Mouse (Mus musculus) forebrain, postnatal 0 days (tissue): ENCODE results near the gene Lif. TPM values are rescaled to one million over a fixed set of nuclear protein-coding genes. Genes with fewer than 3 reads are reported as not detected.

Experiments
- ATAC-seq: fragments of 200-750 bp; cut with Nextera tagmentation; 2 replicates; pipeline ENCODE4 v1.8.0; 2017; ENCODE audit warnings: mild to moderate bottlenecking, moderate library complexity
- DNase-seq: peaks from one replicate; pipeline ENCODE4 v3.0.0-alpha.2; 2015
- H3K27ac ChIP-seq: fragments of 300-500 bp; sonication (generic); 2 replicates; pipeline ENCODE4 v1.5.1; 2014; ENCODE audit warnings: low read depth, mild to moderate bottlenecking, antibody characterized with exemption, low read length, moderate library complexity, mixed read lengths
- H3K27me3 ChIP-seq: fragments of 300-500 bp; sonication (generic); 2 replicates; pipeline ENCODE4 v1.6.1; 2014; ENCODE audit warnings: mild to moderate bottlenecking, low read length, mixed read lengths; ENCODE audit not compliant: insufficient read depth
- H3K36me3 ChIP-seq: fragments of 300-500 bp; sonication (generic); 2 replicates; pipeline ENCODE4 v1.6.1; 2014; ENCODE audit warnings: mild to moderate bottlenecking, moderate library complexity; ENCODE audit not compliant: insufficient read depth
- H3K4me1 ChIP-seq: fragments of 300-500 bp; sonication (generic); 2 replicates; pipeline ENCODE4 v1.6.1; 2014; ENCODE audit warnings: antibody characterized with exemption; ENCODE audit not compliant: insufficient read depth
- H3K4me2 ChIP-seq: fragments of 300-500 bp; sonication (generic); 2 replicates; pipeline ENCODE4 v1.6.1; 2014; ENCODE audit warnings: low read depth, mild to moderate bottlenecking, moderate library complexity
- H3K4me3 ChIP-seq: fragments of 300-500 bp; sonication (generic); 2 replicates; pipeline ENCODE4 v1.5.1; 2014; ENCODE audit warnings: low read depth, low read length, mixed read lengths
- H3K9ac ChIP-seq: fragments of 300-500 bp; sonication (generic); 2 replicates; pipeline ENCODE4 v1.6.1; 2014; ENCODE audit warnings: mild to moderate bottlenecking
- H3K9me3 ChIP-seq: fragments of 300-500 bp; sonication (generic); 2 replicates; pipeline ENCODE4 v1.6.1; 2016; ENCODE audit warnings: low read length
- CTCF ChIP-seq: sonication (generic); IDR thresholded peaks from 2 replicates; pipeline ENCODE4 v1.5.1; 2016; ENCODE audit warnings: antibody characterized with exemption, control low read depth, low read depth
- WGBS: fragments of 180-500 bp; shearing (Covaris S2); extraction: QIAGEN DNeasy Blood & Tissue Kit; methylation state at CpG from one replicate; pipeline ENCODE4 v1.1.7; 2014; 5-methylcytosine and 5-hydroxymethylcytosine counted together
- polyA plus RNA-seq: library from polyadenylated mRNA; unstranded; fragments of >200 nt; fragmentation: Nextera tagmentation; extraction: Ambion mirVana; gene quantifications from 2 replicates; pipeline ENCODE4 v1.2.1, GENCODE M21; 2015
- total RNA-seq: library from RNA; depleted of rRNA; stranded (reverse); fragments of >200 nt; gene quantifications from 2 replicates; pipeline ENCODE4 v1.2.3, GENCODE M21; 2014

Lif gene
- total and polyA plus RNA-seq, 2 experiments from 2014 or later, result 0.22 to 0.43 TPM

GRCm38 (mm10) chr11:4238167-4238566 is 19.2 kb upstream of the Lif start:
- no peak overlapping the region for H3K9ac ChIP-seq
- ATAC-seq (no peak), DNase-seq (no peak)
- no peaks in the 10 kb centered on the region for H3K4me1 ChIP-seq
- H3K9me3 ChIP-seq, result no peaks in the 10 kb centered on the region
- no peak overlapping the region for H3K4me2 ChIP-seq
- H3K4me3 ChIP-seq, result no peak overlapping the region
- 92% methylated on average over 6 of the region's 6 CpGs for WGBS
- TF ChIP-seq CTCF, result no peak
- no peak overlapping the region for H3K27ac ChIP-seq
- H3K27me3 ChIP-seq, result no peaks in the 10 kb centered on the region
- no peaks in the 10 kb centered on the region for H3K36me3 ChIP-seq

- WGBS, result 94% methylated on average over 23 of the region's 23 CpGs
- Histone ChIP-seq H3K9me3 (no peaks in the 10 kb centered on the region), H3K36me3 (no peaks in the 10 kb centered on the region), H3K4me3 (no peak overlapping the region), H3K27ac (no peak overlapping the region), H3K27me3 (no peaks in the 10 kb centered on the region), H3K4me1 (no peaks in the 10 kb centered on the region), H3K9ac (no peak overlapping the region), H3K4me2 (no peak overlapping the region)
- no peak for DNase-seq
- TF ChIP-seq CTCF, result no peak
- no peak for ATAC-seq
Measured at GRCm38 (mm10) chr11:4239691-4240090, 17.7 kb upstream of the Lif start.

GRCm38 (mm10) chr11:4240151-4240550 is 17.2 kb upstream of the Lif start:
- Histone ChIP-seq H3K36me3 (no peaks in the 10 kb centered on the region), H3K9me3 (no peaks in the 10 kb centered on the region), H3K4me1 (no peaks in the 10 kb centered on the region), H3K27me3 (no peaks in the 10 kb centered on the region), H3K4me2 (no peak overlapping the region), H3K9ac (no peak overlapping the region), H3K4me3 (no peak overlapping the region), H3K27ac (no peak overlapping the region)
- DNase-seq (no peak), ATAC-seq (no peak)
- TF ChIP-seq CTCF, result no peak
- WGBS, result 82% methylated on average over 7 of the region's 7 CpGs

GRCm38 (mm10) chr11:4241180-4241579 is 16.2 kb upstream of the Lif start:
- H3K4me3 ChIP-seq, result no peak overlapping the region
- ATAC-seq (no peak), DNase-seq (no peak)
- WGBS, result 77% methylated on average over 4 of the region's 4 CpGs
- no peaks in the 10 kb centered on the region for H3K27me3 ChIP-seq
- no peak overlapping the region for H3K4me2 ChIP-seq
- no peaks in the 10 kb centered on the region for H3K4me1 ChIP-seq
- no peak for TF ChIP-seq CTCF
- H3K9me3 ChIP-seq, result no peaks in the 10 kb centered on the region
- H3K36me3 ChIP-seq, result no peaks in the 10 kb centered on the region
- no peak overlapping the region for H3K9ac ChIP-seq
- no peak overlapping the region for H3K27ac ChIP-seq

- Histone ChIP-seq H3K4me3 (no peak overlapping the region), H3K4me1 (no peaks in the 10 kb centered on the region), H3K9ac (no peak overlapping the region), H3K36me3 (no peaks in the 10 kb centered on the region), H3K9me3 (no peaks in the 10 kb centered on the region), H3K4me2 (no peak overlapping the region), H3K27me3 (no peaks in the 10 kb centered on the region), H3K27ac (no peak overlapping the region)
- TF ChIP-seq CTCF, result no peak
- WGBS, result 74% methylated on average over 6 of the region's 6 CpGs
- no peak for ATAC-seq
- no peak for DNase-seq
Measured at GRCm38 (mm10) chr11:4246126-4246525, 11.2 kb upstream of the Lif start.

GRCm38 (mm10) chr11:4246623-4247022 is 10.7 kb upstream of the Lif start:
- Histone ChIP-seq H3K36me3 (no peaks in the 10 kb centered on the region), H3K27me3 (no peaks in the 10 kb centered on the region), H3K4me3 (no peak overlapping the region), H3K9me3 (no peaks in the 10 kb centered on the region), H3K27ac (no peak overlapping the region), H3K9ac (no peak overlapping the region), H3K4me2 (no peak overlapping the region), H3K4me1 (no peaks in the 10 kb centered on the region)
- 78% methylated on average over 4 of the region's 4 CpGs for WGBS
- DNase-seq (no peak), ATAC-seq (no peak)
- TF ChIP-seq CTCF, result no peak

GRCm38 (mm10) chr11:4247201-4247959 is 10.0 kb upstream of the Lif start:
- no peaks in the 10 kb centered on the region for H3K27me3 ChIP-seq
- no peak overlapping the region for H3K4me3 ChIP-seq
- H3K4me1 ChIP-seq, result no peaks in the 10 kb centered on the region
- WGBS, result 80% methylated on average over 14 of the region's 14 CpGs
- no peak for TF ChIP-seq CTCF
- H3K27ac ChIP-seq, result no peak overlapping the region
- DNase-seq, result no peak
- H3K4me2 ChIP-seq, result no peak overlapping the region
- no peaks in the 10 kb centered on the region for H3K36me3 ChIP-seq
- ATAC-seq, result no peak
- no peak overlapping the region for H3K9ac ChIP-seq
- no peaks in the 10 kb centered on the region for H3K9me3 ChIP-seq
